Comparison of ENCODE assay signal across 27 mouse cellular contexts in the genomic region with DNA sequence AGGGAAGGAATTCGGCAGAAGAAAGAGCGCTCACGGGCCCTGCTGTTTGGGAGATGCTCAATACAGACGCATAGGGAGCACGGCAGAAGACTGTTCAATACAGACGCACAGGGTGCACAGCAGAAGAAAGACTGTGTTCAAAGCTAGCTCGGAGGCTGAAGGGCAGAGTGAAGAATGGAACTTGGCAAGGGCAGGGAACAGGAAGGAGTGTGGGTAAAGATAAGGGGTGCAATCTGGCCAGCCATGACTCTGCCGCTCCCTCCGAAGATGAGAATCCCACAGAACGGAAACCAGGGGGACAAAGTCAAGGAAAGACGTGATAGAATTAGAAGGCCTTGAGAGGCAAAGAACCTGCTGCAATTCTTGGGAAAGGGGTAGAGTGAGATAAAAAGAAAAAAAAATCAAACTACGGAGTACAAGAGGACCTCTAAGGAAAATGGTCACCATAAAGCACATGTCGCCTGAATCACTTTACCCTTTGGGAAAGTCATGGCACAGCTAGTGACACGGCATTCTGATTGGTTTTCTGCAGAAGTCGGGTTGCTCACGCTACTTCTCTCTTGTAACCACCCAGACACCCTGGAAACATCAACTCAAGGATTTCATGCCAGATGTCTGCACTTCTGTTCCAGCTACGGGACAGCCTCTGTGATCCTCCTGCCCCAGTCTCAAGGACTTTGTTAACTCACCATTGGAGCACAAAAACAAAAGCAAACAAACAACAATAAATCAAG. TPM values are rescaled to one million over a fixed set of nuclear protein-coding genes. Genes with fewer than 3 reads are reported as not detected.
A peak's percentile ranks its signal among the peaks of the same experiment; 100 is the strongest.
DNase-seq lines count a peak whose midpoint lies in the region; ATAC-seq lines count a peak whose summit lies in the region.
"Had no signal": no experiment of that assay in that cellular context is flagged by ENCODE, and none has a peak within 500 bp of the region (broad histone marks: within the 10 kb centered on the region; RNA-seq: fewer than 3 reads in every experiment).

No protein-coding gene starts in this region.

- peak; percentile 79 for ATAC-seq in heart, embryonic 12.5 days (ENCODE audit: insufficient number of reproducible peaks, low FRiP score)
- ATAC-seq in common myeloid progenitor, adult 5-6 weeks (replicated peaks; ENCODE audit: low read depth, poor library complexity, severe bottlenecking), result peak; percentile 95
- ATAC-seq: hindbrain, embryonic 16.5 days had no signal

- 53% methylated on average over 17 of the region's 17 CpGs for WGBS in heart, embryonic 12.5 days

- no peak overlapping the region for H3K27ac ChIP-seq in heart, embryonic 12.5 days (ENCODE audit: poor library complexity, severe bottlenecking)
- H3K27ac ChIP-seq: heart, embryonic 15.5 days; hindbrain, embryonic 10.5 days; kidney, embryonic 15.5 days; layer of hippocampus, adult 2 months; limb, embryonic 13.5 days; liver, embryonic 15.5 days; lung, embryonic 15.5 days; neural tube, embryonic 15.5 days; stomach, embryonic 15.5 days had no signal

- H3K4me2 ChIP-seq in heart, embryonic 12.5 days, result no peak overlapping the region
- H3K4me2 ChIP-seq: heart, embryonic 15.5 days; kidney, embryonic 15.5 days; limb, embryonic 13.5 days; liver, embryonic 15.5 days; lung, embryonic 15.5 days; neural tube, embryonic 15.5 days; stomach, embryonic 15.5 days had no signal

- H3K9ac ChIP-seq in heart, embryonic 12.5 days, result no peak overlapping the region
- H3K9ac ChIP-seq: heart, embryonic 15.5 days; kidney, embryonic 15.5 days; limb, embryonic 13.5 days; liver, embryonic 15.5 days; lung, embryonic 15.5 days; neural tube, embryonic 15.5 days; stomach, embryonic 15.5 days had no signal

- no peaks in the 10 kb centered on the region for H3K4me1 ChIP-seq in heart, embryonic 12.5 days (replicated peaks)
- H3K4me1 ChIP-seq in megakaryocyte, embryonic 14.5 days, result peaks cover 10% of the 10 kb centered on the region
- H3K4me1 ChIP-seq: heart, embryonic 15.5 days; hindbrain, embryonic 10.5 days; kidney, embryonic 15.5 days; limb, embryonic 13.5 days; liver, embryonic 15.5 days; lung, embryonic 15.5 days; neural tube, embryonic 15.5 days; stomach, embryonic 15.5 days had no signal

- no peaks in the 10 kb centered on the region for H3K36me3 ChIP-seq in heart, embryonic 12.5 days
- H3K36me3 ChIP-seq in megakaryocyte, embryonic 14.5 days (replicated peaks; ENCODE audit: low read length), result no peaks in the 10 kb centered on the region
- H3K36me3 ChIP-seq: heart, embryonic 15.5 days; hindbrain, embryonic 10.5 days; kidney, embryonic 15.5 days; limb, embryonic 13.5 days; liver, embryonic 15.5 days; lung, embryonic 15.5 days; neural tube, embryonic 15.5 days; stomach, embryonic 15.5 days had no signal

- no peaks in the 10 kb centered on the region; the same call in 1 of the 2 replicates for H3K27me3 ChIP-seq in heart, embryonic 12.5 days (replicated peaks)
- H3K27me3 ChIP-seq in megakaryocyte, embryonic 14.5 days (replicated peaks), result peaks cover 39% of the 10 kb centered on the region
- H3K27me3 ChIP-seq: kidney, embryonic 15.5 days; limb, embryonic 13.5 days; liver, embryonic 15.5 days; lung, embryonic 15.5 days; neural tube, embryonic 15.5 days; stomach, embryonic 15.5 days had no signal

- no peak overlapping the region for H3K4me3 ChIP-seq in heart, embryonic 12.5 days
- H3K4me3 ChIP-seq in megakaryocyte, embryonic 14.5 days (replicated peaks), result peak overlapping the region; percentile 67
- H3K4me3 ChIP-seq: erythroblast, embryonic 14.5 days; heart, embryonic 15.5 days; hindbrain, embryonic 10.5 days; kidney, embryonic 15.5 days; layer of hippocampus, adult 2 months; limb, embryonic 13.5 days; liver, embryonic 15.5 days; lung, embryonic 15.5 days; neural tube, embryonic 15.5 days; stomach, embryonic 15.5 days had no signal

- no peak for DNase-seq in heart, adult 9 months (ENCODE audit: low spot score in 2 of 2)
- peak; percentile 32 for DNase-seq in lung, postnatal 10 days
- DNase-seq in lung, postnatal 14 days, result no peak
- no peak for DNase-seq in kidney, postnatal 36 days
- no peak for DNase-seq in thymus, postnatal 0 days (ENCODE audit: low spot score)
- DNase-seq: adrenal gland, postnatal 25 days; cerebellum, adult 11-12 months; cerebellum, adult 9-11 months; gastrocnemius, postnatal 10 days; kidney, adult 18-20 months; kidney, postnatal 25 days; right cerebral cortex, postnatal 14 days; thymus, postnatal 25 days had no signal

- no peaks in the 10 kb centered on the region for H3K9me3 ChIP-seq in heart, embryonic 12.5 days (replicated peaks)
- H3K9me3 ChIP-seq in megakaryocyte, embryonic 14.5 days, result peaks cover 7% of the 10 kb centered on the region
- H3K9me3 ChIP-seq: heart, embryonic 15.5 days; hindbrain, embryonic 10.5 days; kidney, embryonic 15.5 days; limb, embryonic 13.5 days; liver, embryonic 15.5 days; lung, embryonic 15.5 days; neural tube, embryonic 15.5 days; stomach, embryonic 15.5 days had no signal

RNA-seq across cellular contexts. Expression of a gene that starts 57.5 kb away (rescaled TPM):
- 67.2 and 75.0 TPM in 2 replicates for polyA plus RNA-seq in heart, embryonic 12.5 days (2016; fragmentation: Nextera tagmentation; extraction: Ambion mirVana)
- total RNA-seq in common myeloid progenitor, adult 5-6 weeks (2017), result not detected in 2 replicates
- polyA plus RNA-seq in megakaryocyte, embryonic 14.5 days (2012; ENCODE audit: insufficient read depth, low replicate concordance), result not detected in 2 replicates
- polyA plus RNA-seq in thymus, postnatal 0 days (2015; fragmentation: Nextera tagmentation; extraction: Ambion mirVana), result 42.1 and 46.4 TPM in 2 replicates
- polyA plus RNA-seq: erythroblast, embryonic 14.5 days had no signal

Comparison
In these comparisons a context has a peak if more than half of its experiments do, and no peak if none do; other contexts are left out.
1. RNA of a gene that starts 57.5 kb away (polyA plus RNA-seq): 67.2 to 75.0 TPM in heart, embryonic 12.5 days and 42.1 to 46.4 TPM in thymus, postnatal 0 days; not detected in megakaryocyte, embryonic 14.5 days; every median in the first group is over 10 times any median in the second.